Mouse (Mus musculus) heart, embryonic 10.5 days (tissue): ENCODE measurements at regions not wholly inside any gene's neighbourhood (a gene's known extent, or its start where the extent isn't known, plus 50 kb on each side); places are given as distances from the start of the nearest gene placed in this dataset.

ENCODE experiments used
- DNase-seq: peaks from one replicate; pipeline ENCODE4 v3.0.0-alpha.2; 2017; ENCODE audit warnings: low spot score
- H3K27ac ChIP-seq: fragments of 300-500 bp; sonication (generic); 2 replicates; pipeline ENCODE4 v1.5.1; 2016; ENCODE audit warnings: mild to moderate bottlenecking
- H3K27me3 ChIP-seq: fragments of 300-500 bp; sonication (generic); 2 replicates; pipeline ENCODE4 v1.6.1; 2016; ENCODE audit warnings: mild to moderate bottlenecking; ENCODE audit not compliant: poor library complexity, insufficient read depth, severe bottlenecking
- H3K36me3 ChIP-seq: fragments of 300-500 bp; sonication (generic); 2 replicates; pipeline ENCODE4 v1.6.1; 2016; ENCODE audit warnings: mild to moderate bottlenecking, moderate library complexity
- H3K4me1 ChIP-seq: fragments of 300-500 bp; sonication (generic); 2 replicates; pipeline ENCODE4 v1.6.1; 2016; ENCODE audit warnings: mild to moderate bottlenecking
- H3K4me3 ChIP-seq: fragments of 300-500 bp; sonication (generic); 2 replicates; pipeline ENCODE4 v1.5.1; 2016; ENCODE audit warnings: mild to moderate bottlenecking, moderate library complexity
- H3K9me3 ChIP-seq: fragments of 300-500 bp; sonication (generic); 2 replicates; pipeline ENCODE4 v1.6.1; 2016; ENCODE audit warnings: mild to moderate bottlenecking, moderate library complexity
- WGBS: fragments of 180-500 bp; shearing (Covaris S2); methylation state at CpG from one replicate; pipeline ENCODE4 v1.1.7; 2016; 5-methylcytosine and 5-hydroxymethylcytosine counted together

- WGBS: 37% methylated on average over 5 of the region's 5 CpGs
- no peaks in the 10 kb centered on the region for H3K27me3 ChIP-seq
- H3K9me3 ChIP-seq: no peaks in the 10 kb centered on the region
- peaks cover 6% of the 10 kb centered on the region for H3K4me1 ChIP-seq
- H3K36me3 ChIP-seq: no peaks in the 10 kb centered on the region
- no peak for DNase-seq
- no peak overlapping the region for H3K27ac ChIP-seq
- no peak overlapping the region for H3K4me3 ChIP-seq
Observed at GRCm38 (mm10) chr3:57975379-57975778, 127.5 kb upstream of the Pfn2 start.

GRCm38 (mm10) chr3:57976640-57977229 lies 128.9 kb upstream of the Pfn2 start:
- H3K4me1 ChIP-seq: peaks cover 6% of the 10 kb centered on the region
- H3K27me3 ChIP-seq: no peaks in the 10 kb centered on the region
- no peak overlapping the region for H3K27ac ChIP-seq
- no peaks in the 10 kb centered on the region for H3K9me3 ChIP-seq
- no peak overlapping the region for H3K4me3 ChIP-seq
- H3K36me3 ChIP-seq: no peaks in the 10 kb centered on the region
- 81% methylated on average over 5 of the region's 5 CpGs for WGBS
- DNase-seq: no peak

GRCm38 (mm10) chr3:57988175-57988574 lies 140.3 kb upstream of the Pfn2 start:
- no peaks in the 10 kb centered on the region for H3K36me3 ChIP-seq
- no peak overlapping the region for H3K4me3 ChIP-seq
- no peaks in the 10 kb centered on the region for H3K27me3 ChIP-seq
- peaks cover 12% of the 10 kb centered on the region; the same call in 1 of the 2 replicates for H3K4me1 ChIP-seq
- DNase-seq: no peak
- H3K27ac ChIP-seq: no peak overlapping the region
- WGBS: 66% methylated on average over 3 of the region's 3 CpGs
- no peaks in the 10 kb centered on the region for H3K9me3 ChIP-seq

GRCm38 (mm10) chr3:57990738-57991137 lies 142.9 kb upstream of the Pfn2 start:
- Histone ChIP-seq H3K27me3 (no peaks in the 10 kb centered on the region), H3K4me3 (no peak overlapping the region), H3K9me3 (no peaks in the 10 kb centered on the region), H3K36me3 (no peaks in the 10 kb centered on the region), H3K4me1 (peaks cover 12% of the 10 kb centered on the region; the same call in 1 of the 2 replicates), H3K27ac (no peak overlapping the region)
- WGBS: 79% methylated on average over 1 of the region's 1 CpGs
- DNase-seq: no peak

- DNase-seq: no peak
- 76% methylated on average over 6 of the region's 6 CpGs for whole genome bisulfite sequencing
Observed at GRCm38 (mm10) chr3:57998121-57999102, 150.5 kb upstream of the Pfn2 start.

GRCm38 (mm10) chr3:58002792-58003574 lies 155.1 kb upstream of the Pfn2 start:
- no peak overlapping the region for H3K27ac ChIP-seq
- no peak overlapping the region for H3K4me3 ChIP-seq
- H3K4me1 ChIP-seq: 0 out of 2 replicates have a peak, but pooled peaks cover 5% of the 10 kb centered on the region
- H3K9me3 ChIP-seq: no peaks in the 10 kb centered on the region
- H3K36me3 ChIP-seq: no peaks in the 10 kb centered on the region
- DNase-seq: no peak
- no peaks in the 10 kb centered on the region for H3K27me3 ChIP-seq
- WGBS: 66% methylated on average over 7 of the region's 7 CpGs

More at GRCm38 (mm10) chr3:57998121-57999102, 150.5 kb upstream of the Pfn2 start:
- H3K36me3 ChIP-seq: no peaks in the 10 kb centered on the region
- no peaks in the 10 kb centered on the region for H3K27me3 ChIP-seq
- H3K27ac ChIP-seq: no peak overlapping the region
- H3K4me1 ChIP-seq: 0 out of 2 replicates have a peak, but pooled peaks cover 5% of the 10 kb centered on the region
- H3K4me3 ChIP-seq: no peak overlapping the region
- no peaks in the 10 kb centered on the region for H3K9me3 ChIP-seq

- 78% methylated on average over 3 of the region's 3 CpGs for WGBS
- Histone ChIP-seq H3K4me1 (peaks cover 7% of the 10 kb centered on the region; the same call in 1 of the 2 replicates), H3K27me3 (no peaks in the 10 kb centered on the region), H3K9me3 (no peaks in the 10 kb centered on the region), H3K27ac (no peak overlapping the region), H3K36me3 (no peaks in the 10 kb centered on the region), H3K4me3 (no peak overlapping the region)
- DNase-seq: no peak
Observed at GRCm38 (mm10) chr3:58024750-58025392, 177.0 kb upstream of the Pfn2 start.

GRCm38 (mm10) chr3:58049618-58050017 lies 201.7 kb upstream of the Pfn2 start:
- no peaks in the 10 kb centered on the region for H3K9me3 ChIP-seq
- no peak for DNase-seq
- no peak overlapping the region for H3K27ac ChIP-seq
- H3K27me3 ChIP-seq: no peaks in the 10 kb centered on the region
- peaks cover 4% of the 10 kb centered on the region for H3K4me1 ChIP-seq
- H3K4me3 ChIP-seq: no peak overlapping the region
- no peaks in the 10 kb centered on the region for H3K36me3 ChIP-seq
- 93% methylated on average over 1 of the region's 1 CpGs for WGBS

GRCm38 (mm10) chr3:58054726-58055125 lies 206.8 kb upstream of the Pfn2 start:
- no peaks in the 10 kb centered on the region for H3K27me3 ChIP-seq
- H3K4me3 ChIP-seq: no peak overlapping the region
- DNase-seq: no peak
- WGBS: 71% methylated on average over 7 of the region's 7 CpGs
- no peaks in the 10 kb centered on the region for H3K9me3 ChIP-seq
- H3K27ac ChIP-seq: no peak overlapping the region
- H3K36me3 ChIP-seq: no peaks in the 10 kb centered on the region
- H3K4me1 ChIP-seq: peaks cover 34% of the 10 kb centered on the region

GRCm38 (mm10) chr3:58055181-58055580 lies 207.3 kb upstream of the Pfn2 start:
- DNase-seq: no peak
- Histone ChIP-seq H3K4me1 (peaks cover 34% of the 10 kb centered on the region), H3K4me3 (no peak overlapping the region), H3K27me3 (no peaks in the 10 kb centered on the region), H3K36me3 (no peaks in the 10 kb centered on the region), H3K27ac (no peak overlapping the region), H3K9me3 (no peaks in the 10 kb centered on the region)
- WGBS: 79% methylated on average over 4 of the region's 4 CpGs

- WGBS: 42% methylated on average over 10 of the region's 10 CpGs
- peak overlapping the region; percentile 52; the same call in 1 of the 2 replicates for H3K27ac ChIP-seq
- no peaks in the 10 kb centered on the region for H3K27me3 ChIP-seq
- H3K4me3 ChIP-seq: no peak overlapping the region
- peak; percentile 92 for DNase-seq
- H3K36me3 ChIP-seq: no peaks in the 10 kb centered on the region
- H3K4me1 ChIP-seq: peaks cover 34% of the 10 kb centered on the region
- no peaks in the 10 kb centered on the region for H3K9me3 ChIP-seq
Observed at GRCm38 (mm10) chr3:58056191-58057063, 208.5 kb upstream of the Pfn2 start.

GRCm38 (mm10) chr3:58057064-58057396 lies 209.2 kb upstream of the Pfn2 start:
- 59% methylated on average over 2 of the region's 2 CpGs for WGBS
- Histone ChIP-seq H3K4me1 (peaks cover 34% of the 10 kb centered on the region), H3K9me3 (no peaks in the 10 kb centered on the region), H3K27me3 (no peaks in the 10 kb centered on the region), H3K4me3 (no peak overlapping the region), H3K27ac (peak overlapping the region; percentile 52; the same call in 1 of the 2 replicates), H3K36me3 (no peaks in the 10 kb centered on the region)
- no peak for DNase-seq
